Mouse (Mus musculus) ES-E14 (cell line): ENCODE measurements around the gene Mrpl28. TPM values are rescaled to one million over a fixed set of nuclear protein-coding genes. Genes with fewer than 3 reads are reported as not detected.

Experiments used
- DNase-seq: peaks from one replicate; pipeline ENCODE4 v3.0.0-alpha.2; 2013; ENCODE audit warnings: low read depth, low spot score
- H3K27ac ChIP-seq: 2 replicates; pipeline ENCODE4 v1.5.1; 2012; ENCODE audit warnings: low read depth, mild to moderate bottlenecking, low read length, moderate library complexity, mixed read lengths; ENCODE audit not compliant: poor library complexity, insufficient read depth, severe bottlenecking
- H3K36me3 ChIP-seq: 2 replicates; pipeline ENCODE4 v1.6.1; 2012; ENCODE audit warnings: mild to moderate bottlenecking, low read length, moderate library complexity, mixed read lengths; ENCODE audit not compliant: control insufficient read depth, poor library complexity, insufficient read depth, severe bottlenecking
- H3K4me1 ChIP-seq, 2 experiments: fragments of 150-350 bp in 1 of 2; sonication (generic) in 1 of 2; 2 replicates each; pipeline ENCODE4 v1.6.1; 2012; ENCODE audit warnings: low read length in 2 of 2, mild to moderate bottlenecking in 1 of 2, mixed read lengths in 1 of 2; ENCODE audit not compliant: control insufficient read depth in 2 of 2, insufficient read depth in 2 of 2, poor library complexity in 1 of 2
- H3K4me3 ChIP-seq, 2 experiments: fragments of 150-350 bp in 1 of 2; sonication (generic) in 1 of 2; 2 replicates each; pipeline ENCODE4 v1.5.1; 2012; ENCODE audit warnings: low read length in 2 of 2, low read depth in 1 of 2, mild to moderate bottlenecking in 1 of 2, mixed read lengths in 1 of 2; ENCODE audit not compliant: insufficient read depth in 1 of 2, poor library complexity in 1 of 2, severe bottlenecking in 1 of 2
- H3K9ac ChIP-seq: 2 replicates; pipeline ENCODE4 v1.6.1; 2012; ENCODE audit warnings: low read depth, mild to moderate bottlenecking, low read length, mixed read lengths; ENCODE audit not compliant: poor library complexity, insufficient read depth, severe bottlenecking
- H3K9me3 ChIP-seq: fragments of 150-350 bp; sonication (generic); 2 replicates; pipeline ENCODE4 v1.6.1; 2012; ENCODE audit warnings: low read depth, mild to moderate bottlenecking, low read length; ENCODE audit not compliant: control insufficient read depth, insufficient read depth
- CHD2 ChIP-seq: IDR thresholded peaks from 2 replicates; pipeline ENCODE4 v1.6.1; 2014; ENCODE audit warnings: mild to moderate bottlenecking, low read depth, low read length, inconsistent platforms
- HCFC1 ChIP-seq: IDR thresholded peaks from 2 replicates; pipeline ENCODE4 v1.6.1; 2012; ENCODE audit warnings: low read length, inconsistent platforms, borderline replicate concordance; ENCODE audit not compliant: insufficient read depth
- MAFK ChIP-seq: IDR thresholded peaks from 2 replicates; pipeline ENCODE4 v1.6.1; 2014; ENCODE audit warnings: mild to moderate bottlenecking, low read depth, low read length, inconsistent platforms; ENCODE audit not compliant: insufficient read depth
- ZC3H11A ChIP-seq: IDR thresholded peaks from 2 replicates; pipeline ENCODE4 v1.6.1; 2012; ENCODE audit warnings: low read depth, mild to moderate bottlenecking, inconsistent platforms, low read length, borderline replicate concordance
- ZNF384 ChIP-seq: IDR thresholded peaks from 2 replicates; pipeline ENCODE4 v1.6.1; 2012; ENCODE audit warnings: low read depth, low read length, inconsistent platforms
- in situ Hi-C, 2 experiments: fragments of 600-800 bp; cut with MboI; formaldehyde crosslinking; loops; one replicate each; pipeline ENCODE4 v1.15.1; 2025; ENCODE audit warnings: low sequenced_read_pairs in 2 of 2, inconsistent platforms in 1 of 2; ENCODE audit not compliant: unreplicated experiment in 2 of 2
- total RNA-seq: library from RNA; depleted of rRNA; stranded (reverse); fragments of 300-350 nt; gene quantifications from 2 replicates; pipeline ENCODE4 v1.2.3, GENCODE M21; 2012

The Mrpl28 gene
- total RNA-seq, 1 experiment, result 154 TPM

DNA sequence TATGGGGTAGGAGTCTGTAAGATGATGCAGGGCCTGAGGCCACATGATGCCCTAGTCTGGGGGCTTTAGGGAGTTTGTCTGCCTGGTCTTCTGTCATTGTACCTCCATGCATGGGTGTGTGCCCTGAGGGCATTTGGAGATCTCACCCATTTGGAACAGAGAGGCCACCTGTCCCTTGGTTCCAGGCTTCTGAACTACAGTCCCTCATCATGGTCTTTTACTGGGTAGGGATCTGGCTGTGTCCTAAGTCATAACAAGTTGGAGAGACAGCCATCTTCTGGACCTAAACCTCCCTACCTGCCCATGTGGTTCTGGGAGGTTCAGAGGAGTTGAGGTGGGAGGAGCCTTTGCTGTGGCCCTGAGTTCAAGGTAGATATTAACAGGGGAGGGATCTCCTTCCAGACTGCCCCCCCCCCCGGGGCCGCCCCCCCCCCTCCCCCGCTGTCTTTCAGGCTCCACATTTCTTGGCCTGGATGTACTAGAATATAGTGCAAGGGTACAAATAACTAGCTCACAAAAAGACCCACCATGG is 7.3 kb upstream of the Mrpl28 start:
- no peak overlapping the region for H3K4me3 ChIP-seq
- peaks cover 4 to 26% of the 10 kb centered on the region in 2 experiments for H3K4me1 ChIP-seq
- TF ChIP-seq CHD2 (no peak), ZC3H11A (no peak), ZNF384 (no peak), HCFC1 (no peak), MAFK (no peak)
- peak overlapping the region; percentile 28; the same call in 1 of the 2 replicates for H3K9ac ChIP-seq
- H3K9me3 ChIP-seq, result no peaks in the 10 kb centered on the region
- H3K36me3 ChIP-seq, result peaks cover 39% of the 10 kb centered on the region
- DNase-seq, result no peak
- in situ Hi-C loops, result no loop called here
- no peak overlapping the region for H3K27ac ChIP-seq

DNA sequence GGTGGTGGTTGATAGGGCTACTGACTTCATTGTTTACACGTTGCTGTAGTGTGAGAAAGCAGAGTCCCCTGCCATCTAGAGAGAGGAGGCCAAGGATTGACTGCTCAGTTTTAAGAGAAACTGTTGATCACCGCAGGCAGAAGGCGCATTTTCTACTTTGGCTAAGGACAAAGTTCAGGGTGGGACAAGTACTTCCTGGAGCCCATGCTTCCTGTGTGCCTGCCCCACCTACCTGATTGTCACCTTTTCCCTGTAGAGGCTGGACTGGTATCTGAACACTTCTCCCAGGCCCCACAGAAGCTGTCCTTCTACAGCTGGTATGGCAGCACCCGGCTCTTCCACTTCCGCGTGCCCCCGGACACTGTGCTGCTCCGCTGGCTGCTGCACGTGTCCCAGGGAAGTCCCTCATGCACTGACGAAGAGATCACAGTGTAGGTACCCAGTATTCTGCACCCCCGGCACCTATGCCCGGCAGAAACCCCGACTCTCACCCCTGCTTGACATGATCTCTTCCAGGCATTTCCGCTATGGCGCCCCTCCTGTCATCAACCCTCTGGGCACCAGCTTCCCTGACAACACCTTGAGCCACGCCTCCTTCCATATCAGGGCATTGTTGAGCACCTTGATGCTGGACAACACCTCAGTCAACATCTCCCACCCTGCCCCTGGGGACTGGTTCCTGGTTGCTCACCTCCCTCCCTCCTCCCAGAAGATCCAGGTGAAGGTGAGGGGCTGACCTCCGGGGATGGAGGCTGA is 6.6 kb upstream of the Mrpl28 start:
- Histone ChIP-seq H3K4me3 (no peak overlapping the region), H3K27ac (no peak overlapping the region), H3K9me3 (no peaks in the 10 kb centered on the region), H3K9ac (peak overlapping the region; percentile 0; the same call in 1 of the 2 replicates), H3K36me3 (peaks cover 46% of the 10 kb centered on the region), H3K4me1 (peaks cover 4 to 26% of the 10 kb centered on the region in 2 experiments)
- in situ Hi-C loops, result no loop called here
- TF ChIP-seq MAFK (no peak), HCFC1 (no peak), ZC3H11A (no peak), CHD2 (no peak), ZNF384 (no peak)
- DNase-seq, result no peak

DNA sequence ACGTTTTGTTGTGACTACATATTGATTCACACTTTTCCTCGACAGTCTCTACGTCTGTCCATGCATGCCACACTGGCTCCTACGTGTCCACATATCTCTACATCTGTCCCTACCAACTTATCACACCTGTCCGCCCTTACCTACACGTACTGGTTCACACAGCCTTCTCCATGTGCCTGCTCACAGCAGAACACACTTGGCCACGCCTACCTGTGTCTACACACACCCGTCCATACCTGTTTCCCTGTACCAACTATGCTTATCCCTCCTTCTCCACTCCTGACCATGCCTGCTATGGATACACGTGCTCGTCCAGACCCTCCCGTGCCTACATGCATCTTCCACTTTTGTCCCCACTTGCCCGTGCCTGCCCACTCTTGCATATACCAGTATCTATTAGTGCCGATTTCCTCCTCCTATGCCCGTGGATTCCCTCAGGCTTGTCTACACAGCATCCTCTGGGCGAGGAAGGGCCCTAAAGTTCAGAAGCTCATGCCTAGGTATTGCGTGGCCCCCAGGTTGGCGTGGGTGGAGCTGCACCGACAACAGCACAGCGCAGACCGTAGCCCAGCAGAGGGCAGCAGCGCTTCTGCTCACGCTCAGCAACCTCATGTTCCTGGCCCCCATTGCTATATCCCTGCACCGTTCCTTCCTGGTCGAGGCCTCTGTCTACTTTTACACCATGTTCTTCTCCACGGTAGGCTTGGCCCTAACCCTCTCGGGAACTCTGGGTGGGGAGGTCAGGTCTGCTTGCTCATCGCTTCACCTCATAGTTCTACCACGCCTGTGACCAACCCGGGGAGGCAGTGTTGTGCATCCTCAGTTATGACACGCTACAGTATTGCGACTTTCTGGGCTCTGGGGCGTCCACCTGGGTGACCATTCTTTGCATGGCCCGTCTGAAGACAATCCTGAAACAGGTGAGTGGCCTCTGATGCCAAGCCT is 3.3 kb upstream of the Mrpl28 start:
- DNase-seq, result no peak
- H3K4me3 ChIP-seq, result no peak overlapping the region
- H3K9ac ChIP-seq, result no peak overlapping the region
- H3K27ac ChIP-seq, result no peak overlapping the region
- no peaks in the 10 kb centered on the region for H3K9me3 ChIP-seq
- H3K4me1 ChIP-seq, result peaks cover 0 to 31% of the 10 kb centered on the region in 2 experiments; a peak in 2 of 4 replicates
- peaks cover 60% of the 10 kb centered on the region for H3K36me3 ChIP-seq
- TF ChIP-seq MAFK (no peak), CHD2 (no peak), ZC3H11A (no peak), HCFC1 (no peak), ZNF384 (no peak)
- in situ Hi-C loops, result no loop called here

DNA sequence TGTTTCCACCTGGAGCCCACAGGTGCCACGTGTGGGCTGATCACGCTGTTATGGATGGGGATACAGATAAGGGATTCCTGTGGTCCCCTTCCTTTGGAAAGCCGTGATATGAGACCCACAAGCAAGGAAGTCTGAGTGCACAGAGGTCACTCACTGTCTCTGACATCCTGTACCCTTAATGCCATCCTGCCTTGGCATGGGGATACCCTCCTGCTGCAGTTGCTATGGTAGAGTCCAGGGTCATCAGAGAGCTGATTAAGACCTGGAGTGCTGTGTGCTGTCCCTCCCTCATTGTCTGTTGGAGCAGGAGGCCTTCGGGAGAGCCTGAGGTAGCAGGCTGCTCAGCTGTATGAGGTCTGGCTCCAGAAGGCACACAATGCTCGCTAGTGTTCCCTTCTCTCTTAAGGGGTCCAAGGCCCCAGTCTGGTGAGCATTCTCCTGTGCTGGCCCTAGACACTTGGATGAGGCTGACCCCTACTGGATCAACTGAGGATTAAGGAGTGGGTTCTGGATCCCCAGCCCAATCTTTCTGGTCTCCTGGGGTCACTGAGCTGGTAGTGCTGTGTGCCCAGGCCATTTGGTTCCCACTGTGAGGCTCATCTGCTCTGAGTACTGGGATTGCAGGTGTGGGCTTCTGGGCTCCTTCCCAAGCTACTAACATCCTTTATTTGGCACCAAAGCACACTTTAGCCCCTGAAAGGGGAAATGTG is 714 bp upstream of the Mrpl28 start:
- Histone ChIP-seq H3K4me3 (no peak overlapping the region), H3K27ac (no peak overlapping the region), H3K4me1 (peaks cover 0 to 18% of the 10 kb centered on the region in 2 experiments; a peak in 1 of 4 replicates), H3K36me3 (peaks cover 70% of the 10 kb centered on the region), H3K9ac (no peak overlapping the region), H3K9me3 (no peaks in the 10 kb centered on the region)
- TF ChIP-seq HCFC1, result no peak
- TF ChIP-seq ZNF384, result no peak
- TF ChIP-seq MAFK, result no peak
- no peak for TF ChIP-seq ZC3H11A
- TF ChIP-seq CHD2, result no peak
- no peak for DNase-seq
- in situ Hi-C loops, result no loop called here
